Mouse (Mus musculus) NIH3T3 (cell line): Measurements from ENCODE around the gene Slc45a1.

Experiments
- DNase-seq: peaks from one replicate; pipeline ENCODE4 v3.0.0-alpha.2; 2012; ENCODE audit warnings: low read depth

Gene Slc45a1

DNA sequence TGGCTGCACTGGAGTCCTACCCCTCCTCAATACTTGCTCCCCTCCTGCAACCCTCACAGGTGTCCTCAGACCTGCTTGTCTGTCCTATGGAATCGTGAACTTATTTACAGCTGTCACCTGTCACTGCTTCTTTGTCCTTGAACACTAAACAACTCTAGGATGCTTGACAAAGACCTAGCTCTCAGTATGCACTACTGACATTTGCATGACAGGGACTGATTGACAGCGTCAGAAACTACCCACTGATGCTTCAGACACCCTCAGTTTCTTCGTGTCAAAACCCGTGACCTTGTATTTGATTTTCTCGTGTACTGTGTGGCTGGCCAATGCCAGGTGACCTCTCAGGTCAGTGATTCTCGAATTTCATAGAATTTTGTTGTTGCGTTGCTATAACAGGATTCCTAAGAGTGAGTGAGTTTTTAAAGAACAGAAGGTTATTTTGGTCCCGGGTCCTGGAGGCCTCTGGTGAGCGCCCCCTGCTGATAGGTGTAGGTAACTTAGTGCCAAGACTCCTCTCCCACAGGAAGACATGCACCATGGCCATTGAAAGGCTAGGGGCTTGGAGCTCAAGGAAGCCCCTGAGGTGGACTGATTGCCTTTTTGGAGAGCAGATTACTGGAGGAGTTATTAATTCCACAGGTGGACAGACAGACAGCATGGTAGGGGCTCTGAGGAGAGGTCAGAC, 8.1 kb upstream of the Slc45a1 start:
- peak; percentile 13 for DNase-seq

- DNase-seq, result peak; percentile 65
Measured at GRCm38 (mm10) chr4:150656504-150656903, 4.5 kb upstream of the Slc45a1 start.

DNA sequence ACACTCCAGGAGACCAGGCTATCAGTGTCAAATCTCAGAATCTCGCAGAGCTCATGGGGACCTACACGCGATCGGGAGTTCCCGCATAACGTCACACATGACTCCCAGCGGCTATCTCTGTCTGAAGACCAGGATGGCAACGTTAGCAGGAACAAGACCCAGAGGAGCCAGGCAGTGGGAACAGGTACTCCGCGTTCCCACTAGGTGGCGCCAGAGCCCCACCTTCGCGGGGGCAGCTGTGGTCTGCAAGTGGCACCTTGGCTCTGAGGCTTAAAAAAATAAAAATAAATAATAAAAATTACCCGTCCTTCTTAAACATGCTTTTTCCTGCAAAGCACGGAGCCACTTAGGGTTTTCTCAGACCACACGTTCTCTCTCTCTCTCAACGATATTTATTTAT, 4.0 kb upstream of the Slc45a1 start:
- peak; percentile 90 for DNase-seq

DNA sequence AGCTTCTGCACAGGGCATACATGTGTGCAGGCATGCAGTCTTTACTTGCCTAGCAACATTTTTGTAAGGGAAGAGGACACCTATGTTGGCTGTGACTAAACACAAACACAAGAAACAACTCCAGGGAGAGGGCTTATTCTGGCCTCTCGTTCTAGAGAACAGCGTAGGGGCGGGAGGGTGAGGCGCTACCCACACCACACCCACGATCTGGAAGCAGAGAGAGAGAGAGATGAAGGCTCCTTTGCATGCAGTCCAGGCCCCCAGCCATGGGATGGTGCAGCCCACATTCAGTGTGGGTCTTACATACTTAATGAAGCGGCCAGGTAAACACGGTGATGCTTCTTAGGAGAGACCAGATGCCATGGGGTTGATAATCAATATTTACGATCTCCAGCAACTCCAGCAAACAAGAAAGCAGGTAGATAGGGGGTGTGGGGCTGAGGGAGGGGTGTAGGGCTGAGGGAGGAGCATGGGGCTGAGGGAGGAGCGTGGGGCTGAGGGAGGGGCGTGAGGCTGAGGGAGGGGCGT, 1.2 kb upstream of the Slc45a1 start:
- DNase-seq, result no peak

GRCm38 (mm10) chr4:150649327-150649726, 2.6 kb downstream of the Slc45a1 start:
- DNase-seq, result no peak

- no peak for DNase-seq
Measured at GRCm38 (mm10) chr4:150644299-150644698, 7.7 kb downstream of the Slc45a1 start.

GRCm38 (mm10) chr4:150636635-150637034, 15.3 kb downstream of the Slc45a1 start:
- no peak for DNase-seq

DNA sequence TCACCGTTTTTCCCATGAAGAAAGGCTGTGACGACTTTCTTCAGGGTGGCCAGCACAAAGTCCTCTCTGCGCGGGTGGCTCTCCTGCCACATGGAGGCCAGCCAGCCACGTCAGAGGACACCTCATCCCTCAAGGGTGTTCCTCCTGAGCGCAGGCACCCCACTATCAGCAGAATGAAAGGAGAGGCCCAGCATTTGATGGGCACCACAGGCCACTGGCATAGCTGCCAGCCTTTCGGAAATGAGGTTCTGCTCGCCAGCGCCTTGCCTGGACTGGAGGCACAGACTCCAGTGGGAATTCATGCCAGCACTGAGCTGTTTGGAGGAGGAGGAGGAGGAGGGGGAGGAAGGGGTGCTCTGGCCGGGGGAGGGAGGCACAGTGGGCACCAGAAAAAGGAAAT, 16.4 kb downstream of the Slc45a1 start:
- no peak for DNase-seq

- DNase-seq, result no peak
Measured at GRCm38 (mm10) chr4:150629266-150629665, 22.7 kb downstream of the Slc45a1 start.

GRCm38 (mm10) chr4:150625951-150626732, 25.8 kb downstream of the Slc45a1 start:
- peak; percentile 62 for DNase-seq

- DNase-seq, result peak; percentile 66
Measured at GRCm38 (mm10) chr4:150625425-150625824, 26.5 kb downstream of the Slc45a1 start.

GRCm38 (mm10) chr4:150624933-150625332, 27.0 kb downstream of the Slc45a1 start:
- no peak for DNase-seq

- DNase-seq, result no peak
Measured at GRCm38 (mm10) chr4:150624214-150624823, 27.7 kb downstream of the Slc45a1 start.

- no peak for DNase-seq
Measured at GRCm38 (mm10) chr4:150622641-150623040, 29.3 kb downstream of the Slc45a1 start.

DNA sequence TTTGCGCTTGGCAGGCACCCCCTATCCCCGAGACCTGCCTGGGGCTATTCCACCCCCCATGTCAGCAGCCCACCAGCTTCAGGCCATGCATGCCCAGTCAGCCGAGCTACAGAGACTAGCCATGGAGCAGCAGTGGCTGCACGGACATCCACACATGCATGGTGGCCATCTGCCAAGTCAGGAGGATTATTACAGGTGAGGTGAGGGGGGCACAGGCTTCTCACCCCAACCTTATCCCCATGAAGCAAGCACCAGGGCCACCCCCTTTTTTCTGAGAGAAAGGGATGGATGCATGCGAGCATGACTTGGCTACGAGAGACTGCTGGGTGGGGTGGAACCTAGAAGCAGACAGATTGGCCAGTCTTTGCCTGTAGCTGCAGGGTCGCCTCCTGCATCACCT, 33.0 kb downstream of the Slc45a1 start:
- DNase-seq, result no peak

GRCm38 (mm10) chr4:150616841-150617240, 35.1 kb downstream of the Slc45a1 start:
- no peak for DNase-seq

DNA sequence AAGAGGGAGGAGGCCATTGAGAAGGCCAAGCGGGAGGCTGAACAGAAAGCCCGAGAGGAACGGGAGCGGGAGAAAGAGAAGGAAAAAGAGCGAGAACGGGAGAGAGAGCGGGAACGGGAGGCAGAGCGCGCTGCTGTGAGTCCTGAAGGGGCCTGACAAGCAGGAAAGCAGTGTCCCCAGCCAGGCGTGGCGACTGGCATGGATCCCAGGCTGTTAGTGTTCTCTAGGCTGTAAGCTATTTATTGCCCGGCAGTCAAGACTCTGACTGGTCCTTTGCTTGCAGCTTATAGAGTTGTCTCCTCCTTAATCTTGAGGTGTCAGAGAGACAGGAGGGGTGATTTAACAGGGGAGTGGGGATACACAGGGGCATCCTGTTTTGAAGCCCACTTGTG, 35.9 kb downstream of the Slc45a1 start:
- DNase-seq, result no peak

- DNase-seq, result no peak
Measured at GRCm38 (mm10) chr4:150615251-150616028, 36.5 kb downstream of the Slc45a1 start.

DNA sequence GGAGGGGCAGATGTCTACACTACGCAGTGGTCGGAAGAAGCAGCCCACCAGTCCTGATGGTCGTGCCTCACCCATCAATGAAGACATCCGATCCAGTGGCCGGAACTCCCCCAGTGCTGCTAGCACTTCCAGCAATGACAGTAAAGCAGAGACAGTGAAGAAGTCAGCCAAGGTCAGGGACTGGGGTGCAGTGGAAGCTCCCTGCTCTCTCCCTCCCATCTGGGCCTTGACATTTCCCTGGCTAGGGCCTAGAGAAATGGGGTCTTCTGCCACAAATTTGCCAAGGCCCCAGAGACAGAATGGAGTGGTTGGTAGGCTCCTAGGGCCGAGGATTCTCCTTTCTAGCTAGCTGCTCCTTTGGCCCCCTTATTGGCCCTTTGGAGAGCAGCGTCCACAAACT, 38.3 kb downstream of the Slc45a1 start:
- no peak for DNase-seq

DNA sequence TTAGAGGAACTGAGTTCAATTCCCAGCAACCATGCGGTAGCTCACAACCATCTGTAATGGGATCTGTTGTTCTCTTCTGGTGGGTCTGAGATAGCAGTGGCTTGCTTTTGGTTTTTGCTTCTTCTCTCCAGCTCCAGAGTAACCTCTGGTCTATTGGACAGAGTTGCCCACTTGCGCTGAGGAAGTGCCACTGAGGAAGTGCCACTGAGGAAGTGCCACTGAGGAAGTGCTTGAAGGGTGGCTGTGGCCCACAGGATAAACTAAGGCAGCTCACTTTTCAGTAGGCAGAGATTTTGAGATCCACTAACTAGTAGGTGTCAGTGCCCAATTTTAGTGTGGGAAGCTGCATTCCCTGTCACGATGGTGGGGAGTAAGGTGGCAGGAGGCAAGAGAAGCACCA, 43.3 kb downstream of the Slc45a1 start:
- no peak for DNase-seq

GRCm38 (mm10) chr4:150606449-150607161, 45.4 kb downstream of the Slc45a1 start:
- DNase-seq, result no peak
